Mouse (Mus musculus): ENCODE measurements around the gene Mdm4. TPM values are rescaled to one million over a fixed set of nuclear protein-coding genes. Genes with fewer than 3 reads are reported as not detected.
A peak's percentile ranks its signal among the peaks of the same experiment; 100 is the strongest.
"Not testable (repeated sequence)": the region's sequence is repeated elsewhere in the genome, so short reads cannot be mapped to it uniquely, and the experiment has no call there.

Gene Mdm4
- polyA plus RNA-seq, 1 experiment from 2014 or later: 53.5 TPM

GRCm38 (mm10) chr1:133000347-133000746 lies 30.0 kb downstream of the Mdm4 start:
- H3K27ac ChIP-seq (replicated peaks; ENCODE audit: low read depth, low read length): no peak overlapping the region
- no peak for DNase-seq
- no peak overlapping the region for H3K4me2 ChIP-seq (ENCODE audit: low read length)
- peaks cover 82% of the 10 kb centered on the region for H3K36me3 ChIP-seq (ENCODE audit: control insufficient read depth, insufficient read depth, low read length)
- no peaks in the 10 kb centered on the region for H3K4me1 ChIP-seq (ENCODE audit: control insufficient read depth, insufficient read depth, low read length)
- WGBS: 96% methylated on average over 6 of the region's 6 CpGs
- no peaks in the 10 kb centered on the region for H3K27me3 ChIP-seq (ENCODE audit: control insufficient read depth, insufficient read depth, low read length)
- H3K4me3 ChIP-seq (replicated peaks; ENCODE audit: low read depth, low read length): no peak overlapping the region
- H3K9me3 ChIP-seq (ENCODE audit: control insufficient read depth, low read length): no peaks in the 10 kb centered on the region
- no peak for ATAC-seq (ENCODE audit: low FRiP score, low TSS enrichment)
- no peak overlapping the region for H3K9ac ChIP-seq (replicated peaks; ENCODE audit: low read length)

GRCm38 (mm10) chr1:132991580-132991979 lies 38.8 kb downstream of the Mdm4 start:
- ATAC-seq (ENCODE audit: low FRiP score, low TSS enrichment) (no peak), DNase-seq (no peak)
- 95% methylated on average over 7 of the region's 7 CpGs for WGBS
- no peaks in the 10 kb centered on the region for H3K4me1 ChIP-seq (ENCODE audit: control insufficient read depth, insufficient read depth, low read length)
- H3K27me3 ChIP-seq (ENCODE audit: control insufficient read depth, insufficient read depth, low read length): no peaks in the 10 kb centered on the region
- no peak overlapping the region for H3K4me3 ChIP-seq (replicated peaks; ENCODE audit: low read depth, low read length)
- H3K9ac ChIP-seq (replicated peaks; ENCODE audit: low read length): no peak overlapping the region
- H3K36me3 ChIP-seq (ENCODE audit: control insufficient read depth, insufficient read depth, low read length): peaks cover 81% of the 10 kb centered on the region
- no peak overlapping the region for H3K4me2 ChIP-seq (ENCODE audit: low read length)
- H3K9me3 ChIP-seq (ENCODE audit: control insufficient read depth, low read length): no peaks in the 10 kb centered on the region
- no peak overlapping the region for H3K27ac ChIP-seq (replicated peaks; ENCODE audit: low read depth, low read length)

GRCm38 (mm10) chr1:132990733-132991132 lies 39.6 kb downstream of the Mdm4 start:
- Histone ChIP-seq H3K27ac (replicated peaks; ENCODE audit: low read depth, low read length) (no peak overlapping the region), H3K4me1 (ENCODE audit: control insufficient read depth, insufficient read depth, low read length) (no peaks in the 10 kb centered on the region), H3K9me3 (ENCODE audit: control insufficient read depth, low read length) (no peaks in the 10 kb centered on the region), H3K27me3 (ENCODE audit: control insufficient read depth, insufficient read depth, low read length) (no peaks in the 10 kb centered on the region), H3K4me2 (ENCODE audit: low read length) (no peak overlapping the region), H3K36me3 (ENCODE audit: control insufficient read depth, insufficient read depth, low read length) (peaks cover 74% of the 10 kb centered on the region), H3K9ac (replicated peaks; ENCODE audit: low read length) (no peak overlapping the region), H3K4me3 (replicated peaks; ENCODE audit: low read depth, low read length) (no peak overlapping the region)
- DNase-seq (no peak), ATAC-seq (ENCODE audit: low FRiP score, low TSS enrichment) (no peak)
- 97% methylated on average over 3 of the region's 3 CpGs for WGBS

- peaks cover 66% of the 10 kb centered on the region for H3K36me3 ChIP-seq (ENCODE audit: control insufficient read depth, insufficient read depth, low read length)
- not testable (repeated sequence) for ATAC-seq (ENCODE audit: low FRiP score, low TSS enrichment); H3K27ac ChIP-seq (replicated peaks; ENCODE audit: low read depth, low read length); H3K9ac ChIP-seq (replicated peaks; ENCODE audit: low read length); H3K27me3 ChIP-seq (ENCODE audit: control insufficient read depth, insufficient read depth, low read length); H3K4me1 ChIP-seq (ENCODE audit: control insufficient read depth, insufficient read depth, low read length); DNase-seq; H3K4me2 ChIP-seq (ENCODE audit: low read length); H3K9me3 ChIP-seq (ENCODE audit: control insufficient read depth, low read length); H3K4me3 ChIP-seq (replicated peaks; ENCODE audit: low read depth, low read length)
- 90% methylated on average over 12 of the region's 12 CpGs for WGBS
These were observed 41.6 kb downstream of the Mdm4 start for GRCm38 (mm10) chr1:132988556-132989459.

- Histone ChIP-seq H3K4me3 (replicated peaks; ENCODE audit: low read depth, low read length) (no peak overlapping the region), H3K9me3 (ENCODE audit: control insufficient read depth, low read length) (no peaks in the 10 kb centered on the region), H3K27me3 (ENCODE audit: control insufficient read depth, insufficient read depth, low read length) (no peaks in the 10 kb centered on the region), H3K27ac (replicated peaks; ENCODE audit: low read depth, low read length) (no peak overlapping the region), H3K36me3 (ENCODE audit: control insufficient read depth, insufficient read depth, low read length) (peaks cover 31% of the 10 kb centered on the region), H3K4me1 (ENCODE audit: control insufficient read depth, insufficient read depth, low read length) (no peaks in the 10 kb centered on the region), H3K9ac (replicated peaks; ENCODE audit: low read length) (no peak overlapping the region), H3K4me2 (ENCODE audit: low read length) (no peak overlapping the region)
- peak; percentile 55; the same call in 1 of the 2 replicates for ATAC-seq (ENCODE audit: low FRiP score, low TSS enrichment)
- 62% methylated on average over 7 of the region's 7 CpGs for WGBS
- peak; percentile 91 for DNase-seq
These were observed 47.6 kb downstream of the Mdm4 start for GRCm38 (mm10) chr1:132982728-132983127.

GRCm38 (mm10) chr1:132981232-132981631 lies 49.1 kb downstream of the Mdm4 start:
- Histone ChIP-seq H3K4me3 (replicated peaks; ENCODE audit: low read depth, low read length) (no peak overlapping the region), H3K27me3 (ENCODE audit: control insufficient read depth, insufficient read depth, low read length) (no peaks in the 10 kb centered on the region), H3K9me3 (ENCODE audit: control insufficient read depth, low read length) (no peaks in the 10 kb centered on the region), H3K9ac (replicated peaks; ENCODE audit: low read length) (no peak overlapping the region), H3K27ac (replicated peaks; ENCODE audit: low read depth, low read length) (no peak overlapping the region), H3K4me1 (ENCODE audit: control insufficient read depth, insufficient read depth, low read length) (no peaks in the 10 kb centered on the region), H3K4me2 (ENCODE audit: low read length) (no peak overlapping the region), H3K36me3 (ENCODE audit: control insufficient read depth, insufficient read depth, low read length) (peaks cover 24% of the 10 kb centered on the region)
- DNase-seq (no peak), ATAC-seq (ENCODE audit: low FRiP score, low TSS enrichment) (no peak)
- 95% methylated on average over 6 of the region's 6 CpGs for WGBS

- Histone ChIP-seq H3K4me2 (ENCODE audit: low read length) (no peak overlapping the region), H3K4me3 (replicated peaks; ENCODE audit: low read depth, low read length) (no peak overlapping the region), H3K4me1 (ENCODE audit: control insufficient read depth, insufficient read depth, low read length) (no peaks in the 10 kb centered on the region), H3K27ac (replicated peaks; ENCODE audit: low read depth, low read length) (no peak overlapping the region), H3K9me3 (ENCODE audit: control insufficient read depth, low read length) (no peaks in the 10 kb centered on the region), H3K9ac (replicated peaks; ENCODE audit: low read length) (no peak overlapping the region), H3K36me3 (ENCODE audit: control insufficient read depth, insufficient read depth, low read length) (peaks cover 5% of the 10 kb centered on the region; the same call in 1 of the 2 replicates), H3K27me3 (ENCODE audit: control insufficient read depth, insufficient read depth, low read length) (no peaks in the 10 kb centered on the region)
- ATAC-seq (ENCODE audit: low FRiP score, low TSS enrichment) (no peak), DNase-seq (no peak)
- 89% methylated on average over 1 of the region's 1 CpGs for WGBS
These were observed 53.0 kb downstream of the Mdm4 start for GRCm38 (mm10) chr1:132977402-132977801.

GRCm38 (mm10) chr1:132968659-132969058 lies 61.7 kb downstream of the Mdm4 start:
- DNase-seq (peak; percentile 69), ATAC-seq (ENCODE audit: low FRiP score, low TSS enrichment) (no peak)
- Histone ChIP-seq H3K27me3 (ENCODE audit: control insufficient read depth, insufficient read depth, low read length) (no peaks in the 10 kb centered on the region), H3K4me1 (ENCODE audit: control insufficient read depth, insufficient read depth, low read length) (no peaks in the 10 kb centered on the region), H3K4me3 (replicated peaks; ENCODE audit: low read depth, low read length) (no peak overlapping the region), H3K4me2 (ENCODE audit: low read length) (no peak overlapping the region), H3K27ac (replicated peaks; ENCODE audit: low read depth, low read length) (no peak overlapping the region), H3K9me3 (ENCODE audit: control insufficient read depth, low read length) (no peaks in the 10 kb centered on the region), H3K36me3 (ENCODE audit: control insufficient read depth, insufficient read depth, low read length) (no peaks in the 10 kb centered on the region), H3K9ac (replicated peaks; ENCODE audit: low read length) (no peak overlapping the region)
- WGBS: 27% methylated on average over 6 of the region's 6 CpGs

- no peaks in the 10 kb centered on the region for H3K4me1 ChIP-seq (ENCODE audit: control insufficient read depth, insufficient read depth, low read length)
- H3K27ac ChIP-seq (replicated peaks; ENCODE audit: low read depth, low read length): no peak overlapping the region
- DNase-seq: no peak
- H3K27me3 ChIP-seq (ENCODE audit: control insufficient read depth, insufficient read depth, low read length): no peaks in the 10 kb centered on the region
- H3K9ac ChIP-seq (replicated peaks; ENCODE audit: low read length): no peak overlapping the region
- H3K4me2 ChIP-seq (ENCODE audit: low read length): no peak overlapping the region
- WGBS: 91% methylated on average over 4 of the region's 4 CpGs
- H3K36me3 ChIP-seq (ENCODE audit: control insufficient read depth, insufficient read depth, low read length): no peaks in the 10 kb centered on the region
- H3K9me3 ChIP-seq (ENCODE audit: control insufficient read depth, low read length): no peaks in the 10 kb centered on the region
- no peak for ATAC-seq (ENCODE audit: low FRiP score, low TSS enrichment)
- no peak overlapping the region for H3K4me3 ChIP-seq (replicated peaks; ENCODE audit: low read depth, low read length)
These were observed 65.7 kb downstream of the Mdm4 start for GRCm38 (mm10) chr1:132964691-132965090.
